Mouse (Mus musculus): ENCODE measurements at regions not wholly inside any gene's neighbourhood (a gene's known extent, or its start where the extent isn't known, plus 50 kb on each side); places are given as distances from the start of the nearest gene placed in this dataset.

DNA sequence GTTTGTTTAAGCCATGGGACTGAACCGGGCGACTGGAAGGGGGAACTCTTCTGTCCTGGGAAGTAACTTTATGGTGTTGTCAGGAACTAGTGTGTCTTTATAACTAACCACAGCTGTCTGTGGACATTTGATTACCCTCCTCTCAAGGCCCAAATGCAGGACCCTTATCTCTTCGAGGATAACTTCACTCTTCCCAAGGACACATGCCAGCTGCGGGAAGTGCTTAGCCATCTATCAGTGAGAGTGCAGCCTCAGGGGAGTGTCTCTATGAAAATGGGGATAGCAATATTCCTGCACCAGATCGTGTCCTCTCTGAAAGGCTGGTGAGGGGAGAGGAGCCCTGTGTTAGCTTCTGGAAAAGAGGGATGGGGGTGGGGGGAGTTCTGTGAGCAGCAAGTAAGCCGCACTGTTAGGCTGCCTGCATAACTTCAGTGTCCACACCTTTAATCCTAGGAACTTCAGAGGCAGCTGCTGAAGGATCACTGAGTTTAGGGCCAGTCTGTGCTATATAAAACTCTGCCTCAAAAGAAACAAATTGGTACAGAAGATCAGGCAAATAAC, 3892.4 kb downstream of the 9330182O14Rik start:
- TF ChIP-seq CTCF (IDR thresholded peaks at IDR 0.05; ENCODE audit: low read depth): no peak
- no peak for TF ChIP-seq EP300 (IDR thresholded peaks at IDR 0.05; ENCODE audit: low read depth)
